Mouse (Mus musculus) bone marrow, adult 2 months (tissue): ENCODE data around the gene Taf10.
A peak's percentile ranks its signal among the peaks of the same experiment; 100 is the strongest.

ENCODE experiments used
- CTCF ChIP-seq: fragments of 200-500 bp; IDR thresholded peaks from 2 replicates; pipeline ENCODE4 v1.5.1; 2011; ENCODE audit warnings: low read length, control low read depth; ENCODE audit not compliant: control insufficient read depth, insufficient read depth
- POLR2A ChIP-seq: fragments of 200-500 bp; IDR thresholded peaks from 2 replicates; pipeline ENCODE4 v1.6.1; 2011; ENCODE audit warnings: low read depth, mild to moderate bottlenecking, control low read depth, low read length, borderline replicate concordance; ENCODE audit not compliant: control insufficient read depth

DNA sequence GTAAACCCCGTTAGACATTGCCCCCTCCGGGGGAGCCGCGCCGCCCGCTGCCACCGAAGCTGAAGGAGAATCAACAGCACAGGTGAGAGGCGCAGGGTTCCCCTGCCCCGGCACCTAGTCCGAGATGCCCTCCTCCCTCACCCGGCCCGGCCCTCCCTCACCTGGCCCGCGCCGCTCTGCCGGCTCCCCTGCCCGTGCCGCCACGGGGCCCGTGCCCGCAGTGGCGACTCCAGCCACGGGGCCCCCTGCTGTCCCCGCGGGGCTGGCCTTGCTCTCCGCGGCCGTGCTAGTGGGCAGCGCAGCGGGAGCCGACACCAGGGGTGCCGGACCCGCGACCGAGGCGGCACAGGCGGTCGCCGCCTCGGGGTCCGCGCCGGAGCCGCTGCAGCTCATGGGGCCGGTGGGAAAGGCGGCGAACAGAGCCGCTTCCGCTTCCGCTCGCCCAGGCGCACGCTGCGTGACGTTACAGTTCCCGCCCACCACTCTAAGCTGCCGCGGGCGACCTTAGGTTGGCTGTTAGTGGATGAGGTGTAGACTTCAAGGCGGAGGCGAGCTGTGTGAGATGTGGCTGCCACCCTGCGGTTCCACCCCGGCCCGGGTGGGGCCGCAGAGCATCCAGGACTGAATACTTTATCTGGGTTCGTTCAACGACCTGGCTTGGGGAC is at the start of gene Taf10:
- TF ChIP-seq CTCF (no peak; the same call in 1 of the 2 replicates), POLR2A (peak; percentile 81)
